Mouse (Mus musculus): ENCODE data around the gene Msx3.

The Msx3 gene

GRCm38 (mm10) chr7:140048361-140049114 lies at the start of gene Msx3:
Gene Msx3, minus strand, starts transcription at chr7:140049089.
- no peak for DNase-seq

DNA sequence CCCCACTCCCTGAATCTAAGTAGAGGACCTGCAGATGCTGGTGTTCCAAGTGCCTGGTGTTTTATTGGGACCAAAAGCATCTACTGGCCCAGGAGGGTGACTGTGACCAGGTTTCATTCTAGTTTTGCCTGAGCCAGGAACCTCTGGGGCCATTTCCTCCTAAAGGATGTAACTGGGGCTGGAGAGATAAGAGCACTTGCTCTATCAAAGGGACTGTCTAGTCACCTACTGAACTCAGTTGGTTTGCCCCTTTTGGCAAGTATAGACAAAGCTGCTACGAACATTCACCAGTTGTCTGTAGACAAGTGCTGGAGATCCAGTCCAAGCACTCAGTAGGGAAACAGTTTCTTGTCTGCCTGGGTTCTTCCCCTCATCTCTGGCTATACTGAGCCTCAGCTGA lies 49.6 kb upstream of the Msx3 start:
- DNase-seq, result no peak

DNA sequence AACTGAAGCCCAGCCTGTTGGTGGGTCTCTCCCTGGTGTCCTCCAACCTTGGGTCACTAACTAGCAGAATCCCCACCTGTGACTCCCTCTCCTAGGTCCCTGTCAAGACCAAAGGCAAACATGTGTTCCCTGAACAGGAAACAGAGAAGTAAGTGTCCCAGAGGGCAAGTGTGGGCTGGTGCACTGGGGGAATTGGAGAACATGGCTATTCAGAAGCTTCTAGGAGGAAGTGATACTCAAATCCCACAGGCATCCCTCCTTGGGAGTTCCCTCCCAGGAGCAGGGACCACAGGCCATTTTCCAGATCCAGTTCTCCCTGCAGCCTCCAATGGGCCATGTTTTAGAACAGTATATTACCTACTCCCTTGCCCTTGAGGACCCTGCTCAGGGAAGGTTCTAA lies 47.2 kb upstream of the Msx3 start:
- no peak for DNase-seq

DNA sequence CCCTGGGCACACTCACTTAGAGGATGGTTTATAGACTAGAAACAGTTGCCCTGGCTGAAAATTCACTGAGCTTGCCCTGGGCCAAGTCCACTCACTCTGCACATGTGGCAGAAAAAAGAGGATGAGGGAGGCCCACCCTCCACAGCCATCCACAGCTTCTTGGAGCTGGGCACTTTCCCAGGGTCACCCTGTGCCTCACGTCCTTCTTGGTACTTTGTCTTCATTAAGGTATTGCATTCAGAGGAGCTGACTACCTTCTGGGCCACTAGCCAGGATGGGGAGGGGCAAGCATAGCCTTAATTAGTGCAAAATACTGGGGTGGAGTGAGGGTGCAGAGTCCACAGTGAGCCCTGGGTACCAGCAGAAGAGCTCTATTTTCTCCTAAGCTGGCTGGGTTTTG lies 46.7 kb upstream of the Msx3 start:
- DNase-seq, result peak; percentile 89

DNA sequence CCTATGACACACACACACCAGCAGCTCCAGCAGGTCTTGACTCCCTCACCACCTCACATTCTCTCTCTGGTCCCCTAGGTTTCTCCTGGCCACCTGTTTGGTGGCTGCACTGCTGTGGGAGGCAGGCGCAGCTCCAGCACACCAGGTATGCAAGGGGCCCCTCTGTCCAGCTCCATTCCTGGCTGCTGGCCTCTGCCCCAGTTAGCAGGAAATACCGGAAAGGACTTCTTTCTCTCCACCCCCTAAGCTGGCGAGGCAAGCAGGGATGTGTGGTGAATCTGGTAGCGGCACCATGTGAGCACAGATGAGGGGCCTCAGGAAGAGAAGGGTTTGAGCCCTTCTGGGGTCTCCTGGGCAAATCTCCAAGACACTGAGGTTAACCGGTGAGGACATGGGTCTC lies 46.1 kb upstream of the Msx3 start:
- DNase-seq, result no peak

DNA sequence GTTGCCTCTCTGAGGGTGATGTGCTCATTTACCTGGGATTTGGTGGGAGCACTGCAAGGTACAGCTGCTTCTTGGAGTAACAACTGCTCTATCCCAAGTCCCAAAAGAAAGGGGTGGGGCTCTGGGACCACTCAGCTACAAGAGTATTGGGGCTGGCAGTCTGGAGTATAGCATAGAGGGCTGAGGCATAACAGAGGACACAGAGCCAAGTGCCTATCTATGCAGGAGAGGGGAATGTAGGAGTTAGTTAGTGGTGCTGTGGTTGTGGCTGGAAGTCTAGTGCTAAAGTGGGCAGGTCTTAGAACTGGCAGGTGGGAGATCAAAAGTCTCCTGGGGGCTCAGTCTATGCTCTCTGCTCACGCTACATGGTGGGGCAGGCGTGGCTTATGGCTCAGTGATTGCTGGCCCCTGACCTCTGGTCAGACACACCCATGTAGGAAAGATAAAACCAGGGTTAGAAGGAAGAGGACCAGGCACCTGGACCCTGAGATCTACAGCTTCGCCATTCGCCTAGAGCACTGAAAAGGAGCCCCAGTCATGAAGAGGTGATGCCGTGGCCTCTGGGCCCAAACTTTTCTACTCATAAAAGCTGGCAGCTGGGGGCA lies 44.1 kb upstream of the Msx3 start, which contains the start of gene Prap1:
TSS of gene Prap1 (plus strand) at position 472 of the 605 bp plus-strand sequence.
- no peak for DNase-seq

DNA sequence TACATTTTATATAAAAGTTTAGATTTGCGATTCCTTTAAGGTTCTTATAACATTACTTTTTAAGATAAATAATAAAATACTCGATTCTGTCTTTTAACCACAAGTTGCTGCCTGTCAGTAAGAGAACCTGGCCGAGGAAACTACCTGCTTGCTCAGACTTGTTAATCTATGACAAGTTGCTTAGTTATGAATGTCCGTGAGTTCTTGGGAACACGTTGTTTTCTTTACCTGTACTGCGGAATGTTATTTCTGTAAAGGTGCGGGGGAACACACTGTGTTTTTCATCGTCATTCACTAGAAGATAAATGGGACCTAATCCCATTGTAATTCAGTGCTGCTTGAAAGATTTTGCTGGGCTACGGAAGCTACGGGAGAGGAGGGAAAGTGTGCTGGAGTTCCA lies 41.7 kb upstream of the Msx3 start:
- DNase-seq, result no peak

- DNase-seq, result no peak
Measured at GRCm38 (mm10) chr7:140082242-140082678, 33.4 kb upstream of the Msx3 start, which contains the start of gene Caly. Gene Caly, minus strand, starts transcription at chr7:140082548.

GRCm38 (mm10) chr7:140081408-140082241 lies 32.7 kb upstream of the Msx3 start:
- no peak for DNase-seq

- DNase-seq, result peak; percentile 56
Measured at GRCm38 (mm10) chr7:140080503-140081156, 31.7 kb upstream of the Msx3 start.

GRCm38 (mm10) chr7:140078711-140079110 lies 29.8 kb upstream of the Msx3 start:
- DNase-seq, result no peak

- DNase-seq, result no peak
Measured at GRCm38 (mm10) chr7:140077698-140078097, 28.8 kb upstream of the Msx3 start.

- no peak for DNase-seq
Measured at GRCm38 (mm10) chr7:140070042-140070711, 21.3 kb upstream of the Msx3 start.

- DNase-seq, result no peak
Measured at GRCm38 (mm10) chr7:140067397-140067796, 18.5 kb upstream of the Msx3 start.

- peak; percentile 30 for DNase-seq
Measured at GRCm38 (mm10) chr7:140063092-140063491, 14.2 kb upstream of the Msx3 start.

DNA sequence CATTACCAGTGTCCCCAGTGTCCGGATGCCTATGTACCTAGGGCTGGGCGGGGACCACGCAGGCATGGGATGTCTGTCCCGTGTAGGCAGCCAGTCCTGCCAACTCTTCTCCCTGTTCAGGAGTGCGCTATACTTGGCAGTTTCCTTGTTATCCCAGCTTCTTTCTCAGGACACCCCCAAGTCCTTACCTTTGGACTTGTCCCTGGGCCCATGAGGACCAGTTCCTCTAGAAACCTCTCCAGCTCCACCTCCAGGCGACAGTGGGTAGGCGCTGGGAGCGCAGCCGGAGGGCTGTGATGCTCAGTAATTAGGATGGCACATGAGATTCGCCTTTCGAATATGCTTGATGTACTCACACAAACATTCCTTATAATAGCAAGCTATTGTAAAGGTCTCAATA lies 13.4 kb upstream of the Msx3 start:
- DNase-seq, result no peak

DNA sequence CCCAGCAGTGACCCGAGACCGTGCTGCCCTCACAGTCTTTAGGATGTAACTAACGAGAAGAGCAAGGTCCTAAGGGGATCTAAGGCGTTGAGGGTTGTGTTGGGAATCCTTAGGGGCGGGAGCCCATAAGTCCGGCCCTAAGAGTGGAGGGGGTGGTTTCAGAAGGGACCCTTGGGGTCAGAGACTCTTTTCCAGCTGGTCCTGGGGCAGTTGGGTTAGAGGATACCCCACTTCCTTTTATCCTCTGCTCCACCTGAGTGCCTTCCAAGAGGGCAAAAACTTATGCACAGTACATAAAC lies 12.9 kb upstream of the Msx3 start:
- DNase-seq, result no peak

DNA sequence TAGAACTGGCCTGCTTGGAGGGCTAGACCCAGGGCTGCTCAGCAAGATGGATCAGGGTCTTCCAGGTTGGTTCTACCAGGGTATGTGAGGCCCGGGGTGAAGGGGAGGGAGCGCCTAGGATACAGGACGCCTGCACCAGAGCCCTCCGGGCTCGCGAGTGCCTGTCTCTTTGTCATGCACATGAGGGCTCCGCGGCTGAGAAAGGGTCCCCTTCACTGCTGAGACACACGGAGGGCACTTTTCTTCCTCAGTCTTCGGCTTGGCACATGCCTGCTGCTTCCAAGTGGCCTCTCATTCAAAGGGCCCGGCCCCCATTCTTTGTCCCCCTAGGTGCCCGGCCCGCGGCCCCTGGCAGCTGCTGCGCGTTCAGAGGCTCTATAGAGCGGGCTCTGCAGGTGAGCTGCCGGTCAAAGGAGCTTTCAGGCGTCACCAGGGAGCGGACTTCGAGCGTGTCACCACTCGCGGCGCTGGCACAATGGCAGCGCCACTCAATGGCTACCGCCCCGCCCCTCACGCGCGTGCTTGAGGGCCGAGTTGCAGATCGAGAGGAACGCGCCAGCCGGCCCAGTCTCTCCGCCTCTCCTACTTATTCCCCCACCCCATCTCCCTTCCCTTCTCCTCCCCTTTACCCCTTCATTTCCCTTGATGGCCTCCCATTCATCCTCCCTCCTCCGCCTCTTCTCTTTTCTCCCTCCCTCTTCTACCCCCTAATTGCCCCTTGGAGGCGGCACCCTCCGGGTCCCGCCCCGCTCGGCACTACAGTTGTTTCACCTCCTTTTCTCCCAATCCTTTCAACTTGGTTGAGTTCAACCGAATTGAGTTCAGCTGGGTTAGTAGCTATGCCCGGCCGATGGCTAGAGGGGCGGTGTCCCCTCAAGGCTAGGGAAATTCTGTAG lies 12.3 kb upstream of the Msx3 start:
- DNase-seq, result no peak

DNA sequence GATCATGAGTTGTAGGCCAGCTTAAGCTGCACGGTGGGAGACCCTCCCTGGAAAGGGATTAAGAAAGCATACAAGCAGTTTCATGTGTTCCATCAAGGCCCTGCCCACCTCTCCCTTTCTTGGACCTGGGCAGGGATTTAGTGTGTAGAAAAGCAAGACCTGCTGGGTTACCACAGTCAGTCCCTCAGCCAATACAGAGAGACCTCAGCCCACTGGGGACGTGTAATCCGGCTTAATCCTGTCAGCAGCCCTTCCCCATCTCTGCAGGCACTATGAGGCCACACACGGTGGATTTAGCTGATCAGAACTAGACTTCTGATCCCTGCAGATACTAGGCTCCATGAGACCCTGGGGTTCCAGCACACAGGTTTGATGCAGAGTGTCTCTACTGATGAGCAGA lies 10.7 kb upstream of the Msx3 start:
- DNase-seq, result no peak

DNA sequence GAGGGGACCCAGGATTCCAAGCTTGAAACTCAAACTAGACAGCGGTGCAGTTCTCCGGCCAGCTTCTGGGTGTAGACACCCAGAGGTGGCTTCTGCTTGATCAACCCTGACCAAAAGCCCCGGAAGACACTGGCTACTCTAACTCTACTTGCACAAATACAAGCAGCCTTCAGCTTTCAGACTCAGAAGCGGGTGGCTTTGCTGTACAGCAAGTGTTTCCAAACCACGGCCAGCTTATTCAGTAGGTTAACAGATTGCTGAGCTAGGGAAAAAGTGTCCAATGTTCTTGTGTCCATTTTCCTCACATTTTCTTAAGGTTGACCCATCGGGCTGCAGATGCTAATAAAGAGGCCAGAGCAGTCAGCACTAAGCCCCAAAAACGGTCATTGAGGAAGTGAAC lies 9.6 kb upstream of the Msx3 start:
- DNase-seq, result no peak
